8 mouse cellular contexts compared by ENCODE assay signal in genomic region chr3:45379541-45379971, GRCm38 (mm10). TPM values are rescaled to one million over a fixed set of nuclear protein-coding genes. Genes with fewer than 3 reads are reported as not detected.
DNase-seq lines count a peak whose midpoint lies in the region; ATAC-seq and TF ChIP-seq lines count a peak whose summit lies in the region.

No protein-coding gene starts in this region.

- H3K9me3 ChIP-seq in lung, embryonic 16.5 days (ENCODE audit: control insufficient read depth, low read length) = no peaks in the 10 kb centered on the region
- H3K9me3 ChIP-seq in forebrain, postnatal 0 days (ENCODE audit: low read length) = no peaks in the 10 kb centered on the region

- peaks cover 39% of the 10 kb centered on the region for H3K27me3 ChIP-seq in lung, embryonic 16.5 days (ENCODE audit: control insufficient read depth, insufficient read depth, low read depth, low read length)
- no peaks in the 10 kb centered on the region for H3K27me3 ChIP-seq in forebrain, postnatal 0 days (ENCODE audit: insufficient read depth, low read length)

- H3K9ac ChIP-seq in lung, embryonic 16.5 days (ENCODE audit: low read length) = no peak overlapping the region
- peak overlapping the region; percentile 70 for H3K9ac ChIP-seq in forebrain, postnatal 0 days

- peak; percentile 17 for DNase-seq in cerebellum, adult 8-10 months
- DNase-seq in cerebellum, adult 11 months = no peak
- DNase-seq in lung, postnatal 10 days = no peak
- DNase-seq in forebrain, postnatal 0 days = peak; percentile 61
- peak; percentile 25 for DNase-seq in mesoderm, embryonic 11.5 days (ENCODE audit: low read depth, low spot score)
- no peak for DNase-seq in thymus, postnatal 25 days
- no peak for DNase-seq in natural killer cell, adult 2 months (ENCODE audit: low spot score in 2 of 2)

- peaks cover 27% of the 10 kb centered on the region for H3K4me1 ChIP-seq in lung, embryonic 16.5 days (replicated peaks; ENCODE audit: control insufficient read depth, insufficient read depth, low read length)
- H3K4me1 ChIP-seq in forebrain, postnatal 0 days (ENCODE audit: insufficient read depth) = no peaks in the 10 kb centered on the region

- no peak overlapping the region for H3K27ac ChIP-seq in lung, embryonic 16.5 days (ENCODE audit: low read length)
- H3K27ac ChIP-seq in forebrain, postnatal 0 days (ENCODE audit: low read depth, low read length) = peak overlapping the region; percentile 85; the same call in 1 of the 2 replicates

- TF ChIP-seq CTCF in forebrain, postnatal 0 days (IDR thresholded peaks at IDR 0.05; ENCODE audit: low read depth) = no peak

- no peaks in the 10 kb centered on the region for H3K36me3 ChIP-seq in lung, embryonic 16.5 days (ENCODE audit: control insufficient read depth, insufficient read depth, low read length)
- H3K36me3 ChIP-seq in forebrain, postnatal 0 days (ENCODE audit: insufficient read depth) = no peaks in the 10 kb centered on the region

- H3K4me2 ChIP-seq in lung, embryonic 16.5 days (ENCODE audit: low read depth, low read length) = peak overlapping the region; percentile 96
- peak overlapping the region; percentile 92 for H3K4me2 ChIP-seq in forebrain, postnatal 0 days (ENCODE audit: low read depth)

- no peak for ATAC-seq in lung, embryonic 16.5 days (ENCODE audit: low read depth)
- no peak for ATAC-seq in forebrain, postnatal 0 days

- peak overlapping the region; percentile 61 for H3K4me3 ChIP-seq in lung, embryonic 16.5 days (ENCODE audit: low read length)
- H3K4me3 ChIP-seq in forebrain, postnatal 0 days (ENCODE audit: low read depth, low read length) = peak overlapping the region; percentile 79

- WGBS in lung, embryonic 16.5 days = under 1% methylated on average over 24 of the region's 29 CpGs
- WGBS in forebrain, postnatal 0 days = 4% methylated on average over 29 of the region's 29 CpGs

RNA-seq across cellular contexts. Expression of gene Pcdh10, which starts 1.4 kb away (rescaled TPM):
- 0.16 and 0.20 TPM in 2 replicates for polyA plus RNA-seq in lung, embryonic 16.5 days (2015; fragmentation: Nextera tagmentation; extraction: Ambion mirVana)
- 105 and 123 TPM in 2 replicates for total RNA-seq in forebrain, postnatal 0 days (2014; rRNA removed)
- 14.0 and 17.9 TPM in 2 replicates for polyA plus RNA-seq in forebrain, postnatal 0 days (2015; fragmentation: Nextera tagmentation; extraction: Ambion mirVana)

Comparison
In these comparisons a context has a peak if more than half of its experiments do, and no peak if none do; other contexts are left out.
1. DNase-seq: peak in cerebellum, adult 8-10 months (single experiment), forebrain, postnatal 0 days (single experiment) and mesoderm, embryonic 11.5 days (single experiment); none in cerebellum, adult 11 months (single experiment), lung, postnatal 10 days (single experiment), thymus, postnatal 25 days (single experiment) and natural killer cell, adult 2 months (0 of 2).
2. RNA of gene Pcdh10, which starts 1.4 kb away (polyA plus RNA-seq): 14.0 to 17.9 TPM in forebrain, postnatal 0 days; 0.16 to 0.20 TPM in lung, embryonic 16.5 days; every median in the first group is over 10 times any median in the second.